Mouse (Mus musculus): ENCODE measurements at regions not wholly inside any gene's neighbourhood (a gene's known extent, or its start where the extent isn't known, plus 50 kb on each side); places are given as distances from the start of the nearest gene placed in this dataset.

DNA sequence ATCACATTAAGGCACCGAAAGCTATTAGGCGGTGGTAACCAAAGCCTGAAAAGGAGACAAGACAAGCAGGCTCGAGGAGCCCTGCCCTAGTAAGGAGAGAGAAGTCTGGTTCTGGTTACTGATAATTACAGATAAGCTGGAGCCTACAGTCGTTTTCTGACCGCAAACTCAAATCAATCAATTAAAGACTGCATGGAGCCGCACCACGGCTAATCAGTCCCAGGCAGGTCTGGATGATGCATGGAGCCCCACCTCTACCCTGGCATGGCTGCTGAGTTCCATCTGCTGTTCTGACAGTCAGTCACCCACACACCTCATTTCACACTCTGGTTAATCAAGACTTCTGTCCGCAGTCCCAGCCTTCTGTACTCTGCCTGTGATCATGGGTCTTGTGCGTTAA lies 276.4 kb downstream of the Slc30a10 start:
- ATAC-seq: peak; percentile 98
- Histone ChIP-seq H3K9ac (no peak overlapping the region), H3K4me2 (peak overlapping the region; percentile 60)

DNA sequence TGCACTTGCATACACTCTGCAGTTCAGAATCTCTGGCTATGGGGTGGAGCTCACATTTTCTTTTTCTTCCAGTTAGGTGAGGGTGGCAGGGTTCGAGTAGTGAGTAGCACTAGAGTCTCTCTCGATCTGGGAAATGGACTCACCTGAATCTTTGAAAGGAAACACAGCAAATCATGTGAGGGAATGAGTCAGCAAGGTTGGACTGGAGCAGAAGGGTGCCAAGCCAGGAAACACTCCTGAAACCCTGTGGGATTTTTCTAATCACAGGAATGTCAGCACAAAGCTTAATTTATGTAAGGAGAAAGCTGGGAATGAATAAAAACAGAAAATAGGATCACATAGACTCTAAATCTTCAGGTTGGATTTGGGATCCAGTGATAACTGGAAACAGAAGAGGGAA lies 282.1 kb downstream of the Slc30a10 start:
- WGBS (ENCODE audit: insufficient replicate concordance): 56% methylated on average over 2 of the region's 2 CpGs
- no peak for ATAC-seq
- Histone ChIP-seq H3K9ac (no peak overlapping the region), H3K27me3 (replicated peaks) (no peaks in the 10 kb centered on the region), H3K27ac (no peak overlapping the region), H3K9me3 (replicated peaks) (no peaks in the 10 kb centered on the region), H3K36me3 (no peaks in the 10 kb centered on the region), H3K4me2 (no peak overlapping the region), H3K4me1 (peaks cover 9% of the 10 kb centered on the region), H3K4me3 (no peak overlapping the region)

More for the DNA sequence above, 276.4 kb downstream of the Slc30a10 start:
- Histone ChIP-seq H3K4me3 (peak overlapping the region; percentile 29; the same call in 1 of the 2 replicates), H3K4me1 (peaks cover 48% of the 10 kb centered on the region), H3K27me3 (replicated peaks) (no peaks in the 10 kb centered on the region), H3K27ac (peak overlapping the region; percentile 89), H3K9me3 (replicated peaks) (no peaks in the 10 kb centered on the region), H3K36me3 (no peaks in the 10 kb centered on the region)
- WGBS (ENCODE audit: insufficient replicate concordance): 35% methylated on average over 9 of the region's 9 CpGs

DNA sequence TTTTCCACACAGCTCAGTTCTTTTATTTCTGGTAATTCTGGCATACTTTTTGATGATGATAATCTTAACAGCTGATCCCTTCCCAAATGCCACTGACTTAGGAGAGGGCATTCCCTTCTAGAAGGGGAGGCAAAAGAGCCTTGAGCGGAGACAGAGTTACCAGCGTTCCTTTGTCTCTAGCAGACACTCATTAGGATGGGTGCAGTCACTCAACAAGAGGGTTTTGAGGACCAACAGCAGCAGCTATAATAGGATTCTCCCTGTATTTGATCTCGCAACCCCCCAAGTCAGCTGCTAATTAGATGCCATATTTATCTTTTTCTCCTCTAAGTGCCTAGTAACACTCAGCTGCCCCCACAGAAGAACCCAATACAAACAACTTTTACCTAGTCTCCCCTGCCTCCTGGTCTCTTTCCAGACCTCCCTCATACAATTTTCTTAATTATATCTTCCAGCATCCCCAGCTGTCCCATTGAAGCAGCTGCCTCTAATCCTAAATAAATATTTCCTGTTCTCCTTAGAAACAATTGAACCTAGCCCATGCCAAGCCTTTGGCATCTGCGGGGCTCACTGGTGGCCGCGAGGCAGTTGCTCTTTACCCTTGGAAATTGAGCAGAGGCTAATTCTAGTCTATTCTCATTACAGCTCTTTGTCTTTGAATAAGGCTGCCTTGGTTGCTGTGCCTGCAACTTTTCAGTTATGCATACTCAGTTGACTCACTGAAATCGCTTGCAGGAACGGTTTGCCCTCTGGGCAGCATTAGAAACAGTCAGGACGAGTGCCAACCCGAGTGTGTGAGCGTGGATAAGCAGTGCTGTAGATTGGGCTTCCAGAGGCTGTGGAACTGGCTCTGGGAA lies 286.6 kb downstream of the Slc30a10 start:
- H3K9ac ChIP-seq: no peak overlapping the region
- H3K27me3 ChIP-seq (replicated peaks): no peaks in the 10 kb centered on the region
- H3K9me3 ChIP-seq (replicated peaks): no peaks in the 10 kb centered on the region
- H3K36me3 ChIP-seq: no peaks in the 10 kb centered on the region
- no peak overlapping the region for H3K4me2 ChIP-seq
- no peak overlapping the region for H3K27ac ChIP-seq
- WGBS (ENCODE audit: insufficient replicate concordance): 61% methylated on average over 11 of the region's 11 CpGs
- H3K4me1 ChIP-seq: no peaks in the 10 kb centered on the region
- ATAC-seq: no peak
- H3K4me3 ChIP-seq: no peak overlapping the region

DNA sequence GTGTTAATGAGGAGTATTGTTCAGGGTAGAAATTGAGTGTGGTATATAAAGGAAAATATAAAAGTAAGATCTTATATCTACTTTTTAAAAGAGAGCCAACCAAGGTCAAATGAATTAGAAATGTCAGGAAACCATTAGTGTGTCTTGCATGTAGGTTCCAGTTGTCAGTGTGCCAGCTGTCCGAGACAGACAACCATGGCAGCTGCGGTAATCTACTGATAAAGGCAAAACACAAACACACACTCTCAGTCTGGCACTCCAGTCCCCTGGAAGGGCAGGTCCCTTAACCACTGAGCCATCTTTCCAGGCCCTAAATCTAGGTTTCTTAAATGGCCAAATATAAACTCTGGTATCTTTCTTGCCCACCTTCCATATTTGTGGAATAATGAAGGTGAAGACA lies 294.6 kb downstream of the Slc30a10 start:
- Histone ChIP-seq H3K36me3 (no peaks in the 10 kb centered on the region), H3K4me2 (no peak overlapping the region), H3K9ac (no peak overlapping the region), H3K27ac (no peak overlapping the region), H3K4me1 (0 out of 2 replicates have a peak, but pooled peaks cover 3% of the 10 kb centered on the region), H3K4me3 (no peak overlapping the region), H3K9me3 (replicated peaks) (no peaks in the 10 kb centered on the region), H3K27me3 (replicated peaks) (no peaks in the 10 kb centered on the region)
- peak; percentile 55; the same call in 1 of the 2 replicates for ATAC-seq
- WGBS (ENCODE audit: insufficient replicate concordance): 35% methylated on average over 2 of the region's 2 CpGs

DNA sequence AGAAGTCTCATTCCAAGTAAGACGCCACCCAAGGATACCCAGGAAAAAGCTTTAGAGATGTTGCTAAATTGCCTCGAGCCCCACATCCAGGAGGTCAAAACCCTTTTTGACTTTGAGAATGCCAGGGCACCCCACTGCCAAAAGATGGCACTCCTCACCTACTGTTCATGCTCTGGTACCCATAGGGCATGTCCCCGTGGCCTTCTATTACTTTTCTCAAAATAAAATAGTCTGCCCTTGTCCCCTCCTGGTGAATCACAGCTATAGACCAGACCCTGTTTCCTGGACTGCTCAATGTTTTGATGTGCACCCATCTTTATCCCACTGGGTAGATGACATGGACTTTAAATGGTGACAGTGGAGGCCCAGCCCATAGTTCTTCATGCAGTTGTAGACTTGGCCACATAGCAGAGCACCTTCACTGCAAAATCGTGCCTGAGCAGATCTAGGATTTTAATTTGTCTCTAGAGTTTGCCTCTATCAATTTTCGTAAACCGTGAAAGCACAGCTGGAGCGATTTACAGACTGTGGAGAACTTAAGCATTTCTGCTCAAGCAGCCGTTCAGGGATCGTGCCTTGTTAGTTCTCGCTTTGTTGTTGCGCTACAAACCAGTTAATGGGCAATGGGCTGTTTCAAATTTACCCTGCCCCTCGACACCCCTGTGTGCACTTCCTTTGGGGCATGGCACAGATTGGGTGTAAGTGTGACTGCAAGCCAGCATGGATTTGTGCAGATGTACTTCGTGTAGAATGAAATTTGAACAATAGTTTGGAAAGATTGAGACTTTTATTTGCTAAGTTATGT lies 300.0 kb downstream of the Slc30a10 start:
- H3K9ac ChIP-seq: no peak overlapping the region
- no peak overlapping the region for H3K27ac ChIP-seq
- no peaks in the 10 kb centered on the region for H3K36me3 ChIP-seq
- H3K9me3 ChIP-seq (replicated peaks): no peaks in the 10 kb centered on the region
- H3K4me3 ChIP-seq: no peak overlapping the region
- H3K4me2 ChIP-seq: no peak overlapping the region
- no peaks in the 10 kb centered on the region for H3K27me3 ChIP-seq (replicated peaks)
- no peaks in the 10 kb centered on the region for H3K4me1 ChIP-seq
- ATAC-seq: no peak
- WGBS (ENCODE audit: insufficient replicate concordance): 65% methylated on average over 13 of the region's 13 CpGs

DNA sequence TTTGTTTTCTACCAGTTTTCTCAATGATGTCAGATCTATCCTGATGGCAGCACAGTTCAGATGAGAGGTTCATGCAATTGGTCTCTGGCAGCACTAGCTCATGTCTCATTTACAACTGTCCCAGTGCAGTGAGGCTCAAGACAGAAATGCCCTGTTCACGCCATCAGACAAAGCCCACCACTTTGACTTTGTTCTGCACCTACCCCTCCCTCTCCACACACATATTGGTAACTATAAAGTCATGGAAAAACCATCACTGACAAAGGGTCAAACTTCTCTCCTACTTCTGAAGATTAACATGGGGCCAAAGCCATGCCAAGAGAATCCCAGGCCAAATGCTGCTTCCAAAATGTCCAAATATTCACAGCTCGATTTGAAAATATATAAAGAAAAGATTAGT lies 302.7 kb downstream of the Slc30a10 start:
- no peak overlapping the region for H3K4me2 ChIP-seq
- WGBS (ENCODE audit: insufficient replicate concordance): 52% methylated on average over 2 of the region's 2 CpGs
- ATAC-seq: no peak

DNA sequence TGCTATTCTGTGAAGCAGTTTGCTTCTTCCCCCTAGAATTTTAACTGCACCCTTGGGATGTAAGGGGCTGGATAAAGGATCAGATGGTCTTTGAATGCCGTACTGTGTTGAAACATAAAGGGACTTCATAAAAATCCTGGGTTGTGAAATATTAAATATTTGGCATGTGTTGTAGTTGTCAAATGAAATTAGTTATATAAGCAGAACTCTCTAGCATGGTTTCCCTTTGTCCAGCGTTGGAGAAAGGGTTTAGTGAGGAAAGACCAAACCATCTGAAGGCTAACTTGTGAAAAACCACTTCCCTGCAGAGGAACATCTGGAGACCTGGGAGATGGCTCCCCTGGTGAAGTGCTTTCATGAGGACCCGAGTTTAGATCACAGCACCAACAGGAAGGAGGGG lies 319.6 kb downstream of the Slc30a10 start:
- H3K9me3 ChIP-seq (replicated peaks): no peaks in the 10 kb centered on the region
- no peak overlapping the region for H3K4me2 ChIP-seq
- no peak for ATAC-seq
- no peak overlapping the region for H3K9ac ChIP-seq
- H3K36me3 ChIP-seq: no peaks in the 10 kb centered on the region
- no peak overlapping the region for H3K4me3 ChIP-seq
- H3K4me1 ChIP-seq: no peaks in the 10 kb centered on the region
- no peak overlapping the region for H3K27ac ChIP-seq
- WGBS (ENCODE audit: insufficient replicate concordance): 34% methylated on average over 3 of the region's 3 CpGs
- no peaks in the 10 kb centered on the region; the same call in 1 of the 2 replicates for H3K27me3 ChIP-seq (replicated peaks)

More for the DNA sequence above, 302.7 kb downstream of the Slc30a10 start:
- Histone ChIP-seq H3K9ac (no peak overlapping the region), H3K27me3 (replicated peaks) (no peaks in the 10 kb centered on the region), H3K9me3 (replicated peaks) (no peaks in the 10 kb centered on the region), H3K27ac (no peak overlapping the region), H3K4me3 (no peak overlapping the region), H3K36me3 (no peaks in the 10 kb centered on the region), H3K4me1 (no peaks in the 10 kb centered on the region)

DNA sequence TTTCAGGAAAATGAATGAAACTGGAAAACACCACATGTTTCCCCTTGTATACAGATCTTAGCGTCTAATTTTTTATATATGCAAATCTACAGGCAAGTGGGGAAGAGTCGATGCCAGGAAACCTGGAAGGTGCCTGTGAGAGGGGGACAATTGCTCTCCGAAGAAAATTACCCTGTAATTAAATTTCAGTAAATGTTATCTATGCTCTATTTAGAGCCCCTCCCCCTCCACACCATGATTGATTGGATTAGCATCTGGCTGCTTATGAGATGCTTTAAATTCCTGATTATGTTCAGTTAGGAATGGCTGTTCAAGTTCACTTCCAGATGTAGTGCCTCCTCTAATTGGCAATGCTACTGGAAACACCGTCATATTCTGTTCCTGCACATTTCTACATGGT lies 325.0 kb downstream of the Slc30a10 start:
- WGBS (ENCODE audit: insufficient replicate concordance): 62% methylated on average over 4 of the region's 4 CpGs

DNA sequence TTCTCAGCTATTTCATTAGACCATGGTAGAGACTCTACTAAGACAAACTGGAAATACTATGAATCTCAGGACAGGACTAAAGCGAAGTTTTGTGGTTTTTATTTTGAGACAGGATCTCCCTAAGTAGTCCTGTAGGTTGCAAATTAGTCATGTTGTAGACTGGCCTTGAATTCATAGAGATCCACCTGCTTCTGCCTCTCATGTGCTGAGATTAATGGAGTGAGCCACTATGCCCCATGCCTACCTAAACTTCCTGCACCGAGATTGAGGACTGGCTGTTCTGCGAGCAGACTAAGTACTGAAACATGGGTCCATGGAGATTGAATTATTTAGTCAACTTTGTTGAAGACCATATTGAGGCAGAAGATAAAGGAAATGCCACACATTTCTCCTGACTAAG lies 315.0 kb downstream of the Lyplal1 start:
- WGBS (ENCODE audit: insufficient replicate concordance): 78% methylated on average over 3 of the region's 3 CpGs
- H3K4me1 ChIP-seq: no peaks in the 10 kb centered on the region
- H3K9ac ChIP-seq: no peak overlapping the region
- no peak overlapping the region for H3K4me3 ChIP-seq
- H3K27me3 ChIP-seq (replicated peaks): no peaks in the 10 kb centered on the region
- no peak overlapping the region for H3K27ac ChIP-seq
- no peaks in the 10 kb centered on the region for H3K9me3 ChIP-seq (replicated peaks)
- no peak for ATAC-seq
- no peaks in the 10 kb centered on the region for H3K36me3 ChIP-seq
- H3K4me2 ChIP-seq: no peak overlapping the region

More for the DNA sequence above, 325.0 kb downstream of the Slc30a10 start:
- H3K4me3 ChIP-seq: no peak overlapping the region
- no peaks in the 10 kb centered on the region for H3K9me3 ChIP-seq (replicated peaks)
- ATAC-seq: no peak
- no peak overlapping the region for H3K9ac ChIP-seq
- H3K4me2 ChIP-seq: no peak overlapping the region
- no peaks in the 10 kb centered on the region for H3K4me1 ChIP-seq
- H3K27me3 ChIP-seq (replicated peaks): no peaks in the 10 kb centered on the region; the same call in 1 of the 2 replicates
- H3K36me3 ChIP-seq: no peaks in the 10 kb centered on the region
- H3K27ac ChIP-seq: no peak overlapping the region

DNA sequence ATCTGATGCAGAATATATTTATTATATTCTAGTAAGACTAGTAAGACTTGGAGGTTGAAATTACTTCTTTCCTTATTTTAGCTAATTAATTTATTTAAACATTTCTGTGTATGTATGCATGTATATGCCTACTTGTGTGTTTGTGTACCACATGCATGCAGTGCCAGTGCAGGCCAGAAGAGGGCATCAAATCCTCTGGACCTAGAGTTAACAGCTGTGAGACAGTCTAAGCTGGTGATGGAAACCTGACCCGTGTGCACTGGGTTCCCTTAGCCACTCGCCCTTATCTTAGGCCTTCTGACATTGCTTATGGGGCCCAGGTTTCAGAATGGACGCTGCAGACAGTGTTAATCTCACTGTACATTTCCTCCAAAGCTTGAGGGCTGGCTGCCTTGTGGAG lies 302.2 kb downstream of the Lyplal1 start:
- Histone ChIP-seq H3K4me1 (no peaks in the 10 kb centered on the region), H3K27me3 (replicated peaks) (no peaks in the 10 kb centered on the region), H3K4me2 (no peak overlapping the region), H3K27ac (no peak overlapping the region), H3K9ac (no peak overlapping the region), H3K9me3 (replicated peaks) (0 out of 2 replicates have a peak, but pooled peaks cover 3% of the 10 kb centered on the region), H3K4me3 (no peak overlapping the region), H3K36me3 (no peaks in the 10 kb centered on the region)
- 67% methylated on average over 3 of the region's 3 CpGs for WGBS (ENCODE audit: insufficient replicate concordance)
- no peak for ATAC-seq

DNA sequence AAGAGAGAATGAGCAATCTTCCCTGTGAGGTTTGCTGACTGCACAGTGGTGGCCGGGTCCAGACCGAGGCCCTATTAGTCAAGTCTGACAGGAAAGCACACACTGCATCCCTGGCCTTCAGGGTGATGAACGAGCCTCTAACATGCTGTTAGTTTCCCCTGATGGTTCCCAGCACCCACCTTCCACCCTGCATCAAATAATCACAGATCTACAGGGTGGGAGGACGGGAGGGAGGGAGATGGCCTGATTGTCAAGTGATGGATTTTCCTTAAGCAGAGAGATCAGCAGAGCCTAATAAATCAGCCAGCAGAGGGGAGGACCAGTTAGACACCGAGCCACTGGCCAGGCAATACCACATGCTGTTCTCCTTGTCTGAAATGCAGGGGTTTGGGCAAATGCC lies 298.1 kb downstream of the Lyplal1 start:
- 0 out of 2 replicates have a peak, but pooled peaks cover 3% of the 10 kb centered on the region for H3K9me3 ChIP-seq (replicated peaks)
- ATAC-seq: no peak
- H3K4me1 ChIP-seq: no peaks in the 10 kb centered on the region
- H3K36me3 ChIP-seq: no peaks in the 10 kb centered on the region
- no peak overlapping the region for H3K9ac ChIP-seq
- WGBS (ENCODE audit: insufficient replicate concordance): 37% methylated on average over 5 of the region's 5 CpGs
- no peaks in the 10 kb centered on the region for H3K27me3 ChIP-seq (replicated peaks)
- no peak overlapping the region for H3K27ac ChIP-seq
- no peak overlapping the region for H3K4me3 ChIP-seq
- H3K4me2 ChIP-seq: no peak overlapping the region

DNA sequence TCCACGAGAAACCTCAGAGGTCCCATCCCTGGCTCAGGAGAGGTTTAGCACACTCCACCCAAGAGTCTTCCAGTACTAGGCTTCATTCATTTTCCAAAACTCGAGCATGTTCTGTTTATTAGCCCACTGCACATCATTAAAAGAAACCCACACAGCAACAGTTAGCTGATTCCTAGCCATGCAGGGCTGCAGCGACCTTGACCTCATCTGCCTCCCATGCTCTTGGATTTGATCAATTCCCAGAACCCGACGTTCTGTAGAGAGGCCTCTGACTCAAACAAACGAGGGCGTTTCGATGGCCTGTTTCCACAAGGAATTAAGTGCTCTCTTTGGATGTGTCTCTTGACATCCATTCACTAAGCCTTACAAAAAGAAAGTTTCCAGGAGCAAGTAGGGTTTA lies 294.9 kb downstream of the Lyplal1 start:
- Histone ChIP-seq H3K9ac (no peak overlapping the region), H3K4me2 (no peak overlapping the region), H3K4me1 (no peaks in the 10 kb centered on the region), H3K27me3 (replicated peaks) (no peaks in the 10 kb centered on the region), H3K27ac (no peak overlapping the region), H3K9me3 (replicated peaks) (no peaks in the 10 kb centered on the region), H3K4me3 (no peak overlapping the region), H3K36me3 (no peaks in the 10 kb centered on the region)
- whole genome bisulfite sequencing (ENCODE audit: insufficient replicate concordance): 52% methylated on average over 8 of the region's 8 CpGs
- no peak for ATAC-seq
